Mouse (Mus musculus): ENCODE measurements around the gene Plcg2.

Plcg2 gene

DNA sequence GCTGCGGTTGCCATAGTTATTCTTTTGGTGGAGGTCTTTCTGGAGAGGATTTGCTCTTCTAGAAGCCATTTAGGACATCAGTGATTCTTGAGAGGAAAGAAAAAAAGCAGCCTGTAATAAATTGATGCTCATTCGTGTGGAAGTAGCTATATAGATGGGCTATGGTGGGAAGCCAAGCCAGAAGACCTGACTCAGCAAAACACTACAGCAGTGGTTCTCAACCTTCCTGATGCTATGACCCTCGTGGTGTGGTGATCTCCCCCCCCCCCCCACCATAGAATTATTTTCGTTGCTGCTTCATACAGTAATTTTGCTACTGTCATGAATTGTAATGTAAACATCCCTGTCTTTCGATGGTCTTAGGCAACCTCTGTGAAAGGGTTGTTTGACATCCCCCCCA is 134.4 kb downstream of the Plcg2 start:
- DNase-seq (ENCODE audit: inconsistent ontology term), result no peak

DNA sequence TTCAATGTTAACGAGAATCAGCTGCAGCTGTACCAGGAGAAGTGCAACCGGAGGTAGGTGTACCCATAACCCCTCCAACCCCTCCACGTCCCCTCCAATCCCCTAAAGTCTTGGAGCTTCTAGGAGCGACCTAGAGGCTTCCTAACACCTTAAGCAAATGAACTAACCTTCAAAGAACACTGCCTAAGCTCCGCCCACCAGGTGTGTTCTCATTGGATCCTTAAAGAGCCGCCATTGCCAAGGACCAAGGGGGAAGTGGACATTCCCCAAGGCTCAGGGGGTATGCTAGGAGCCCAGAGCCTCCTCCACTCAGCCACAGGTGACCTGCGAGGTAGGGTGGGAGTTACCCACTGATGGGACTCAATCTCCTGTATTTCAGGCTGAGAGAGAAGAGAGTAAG is 136.3 kb downstream of the Plcg2 start:
- no peak for DNase-seq (ENCODE audit: inconsistent ontology term)

DNA sequence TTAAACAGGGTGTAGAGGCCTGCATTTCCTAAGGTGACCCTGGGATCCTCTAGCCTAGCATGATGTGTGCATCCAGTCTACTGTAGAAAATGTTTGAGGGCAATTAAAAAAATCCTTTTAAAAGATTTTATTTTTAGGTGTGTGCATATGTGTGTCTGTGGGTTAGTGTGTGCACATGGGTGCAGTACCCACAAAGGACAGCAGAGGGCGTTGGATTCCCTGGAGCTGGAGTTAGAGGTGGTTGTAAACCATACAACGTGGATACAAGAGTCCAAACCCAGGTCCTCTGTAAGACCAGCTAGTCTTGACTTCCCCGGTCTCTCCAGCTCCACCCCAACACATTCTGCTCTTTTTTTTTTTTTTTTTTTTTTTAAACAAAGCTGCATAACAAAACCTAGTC is 139.4 kb downstream of the Plcg2 start:
- no peak for DNase-seq (ENCODE audit: inconsistent ontology term)

DNA sequence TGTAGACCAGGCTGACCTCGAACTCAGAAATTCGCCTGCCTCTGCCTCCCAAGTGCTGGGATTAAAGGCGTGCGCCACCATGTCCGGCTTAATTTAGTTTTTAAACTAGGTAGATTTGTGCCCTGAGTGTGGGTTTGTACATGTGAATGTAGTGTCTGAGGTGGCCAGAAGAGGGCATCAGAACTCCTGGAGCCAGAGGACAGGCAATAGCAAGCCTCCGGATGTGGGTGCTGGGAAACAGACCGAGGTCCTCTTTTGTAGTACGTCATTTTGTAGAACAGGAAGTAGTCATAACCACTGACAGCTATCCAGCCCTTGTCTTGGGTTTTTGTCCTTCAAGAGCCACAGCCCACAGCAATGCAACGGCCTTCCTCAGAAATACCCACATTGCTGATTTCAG is 141.5 kb downstream of the Plcg2 start:
- DNase-seq (ENCODE audit: inconsistent ontology term), result no peak

DNA sequence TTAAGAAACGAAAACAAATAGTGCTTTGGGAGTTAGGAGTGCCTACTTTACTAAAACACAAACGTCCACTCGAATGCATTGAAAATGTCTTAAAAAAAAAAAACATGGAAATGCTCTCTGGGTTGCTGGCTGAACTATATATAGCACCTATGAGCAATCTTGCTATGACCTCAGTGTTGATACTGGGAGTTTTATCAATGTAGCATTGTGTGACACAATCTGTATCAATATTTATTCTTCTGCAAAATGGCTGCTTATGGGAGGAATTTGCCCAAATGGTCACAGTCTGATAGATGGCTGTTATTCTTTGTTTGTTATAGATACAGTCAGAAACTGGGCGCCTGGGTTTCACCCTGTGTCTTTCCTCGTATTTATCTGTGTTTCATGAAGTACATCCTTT is 147.4 kb downstream of the Plcg2 start:
- no peak for DNase-seq (ENCODE audit: inconsistent ontology term)

DNA sequence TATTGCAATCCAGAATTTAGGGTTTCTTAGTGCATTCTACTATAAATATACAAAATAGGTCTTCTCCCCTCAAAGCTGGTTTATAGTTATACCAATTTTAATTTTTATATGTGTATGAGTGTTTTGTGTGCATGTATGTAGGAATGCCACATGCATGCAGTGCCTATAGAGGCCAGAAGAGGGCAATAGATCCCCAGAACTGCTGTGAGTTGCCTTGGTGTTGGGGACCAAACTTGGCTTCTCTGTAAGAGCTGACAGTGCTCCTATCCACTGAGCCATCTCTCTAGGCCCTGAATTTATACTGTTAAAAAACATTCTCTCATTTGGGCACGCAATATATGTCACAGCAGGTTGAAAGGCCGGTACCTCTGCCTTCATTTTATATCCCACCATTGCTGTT is 147.9 kb downstream of the Plcg2 start:
- peak; percentile 15 for DNase-seq (ENCODE audit: inconsistent ontology term)

DNA sequence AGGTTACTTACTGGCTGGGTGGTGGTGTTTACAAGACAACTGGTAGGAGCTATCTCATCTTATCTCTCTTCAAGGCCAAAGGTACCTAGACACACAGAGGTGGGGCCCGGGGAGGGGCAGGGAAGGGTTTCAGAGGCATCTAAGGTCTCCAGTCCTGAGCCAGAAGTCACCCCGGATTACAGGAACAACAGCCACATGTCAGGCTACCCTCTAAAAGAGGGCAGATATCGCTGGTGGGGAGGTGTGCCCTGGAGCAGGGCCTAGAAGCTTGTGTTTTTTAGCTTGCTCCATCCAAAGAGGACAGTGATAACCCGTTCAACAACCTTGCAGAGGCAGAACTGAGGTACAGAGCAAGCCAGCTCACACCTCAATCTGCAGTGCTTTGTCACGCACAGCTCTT is 148.3 kb downstream of the Plcg2 start:
- DNase-seq (ENCODE audit: inconsistent ontology term), result no peak

DNA sequence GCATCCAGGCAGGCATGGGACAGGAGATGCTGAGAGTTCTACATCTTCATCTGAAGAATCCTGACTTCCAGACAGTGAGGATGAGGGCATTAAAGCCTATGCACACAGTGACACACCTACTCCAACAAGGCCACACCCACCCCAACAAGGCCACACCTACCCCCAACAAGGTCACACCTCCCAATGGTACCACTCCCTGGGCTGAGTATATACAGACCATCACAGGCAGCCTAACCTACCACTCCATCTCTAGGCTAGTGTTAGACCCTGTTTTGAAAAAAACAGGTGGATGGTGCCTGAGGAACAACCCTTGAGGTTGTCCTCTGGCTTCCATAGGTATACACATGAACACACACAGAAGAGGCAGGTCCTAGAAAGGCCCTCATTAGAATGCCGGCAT is 154.2 kb downstream of the Plcg2 start:
- DNase-seq (ENCODE audit: inconsistent ontology term), result no peak

DNA sequence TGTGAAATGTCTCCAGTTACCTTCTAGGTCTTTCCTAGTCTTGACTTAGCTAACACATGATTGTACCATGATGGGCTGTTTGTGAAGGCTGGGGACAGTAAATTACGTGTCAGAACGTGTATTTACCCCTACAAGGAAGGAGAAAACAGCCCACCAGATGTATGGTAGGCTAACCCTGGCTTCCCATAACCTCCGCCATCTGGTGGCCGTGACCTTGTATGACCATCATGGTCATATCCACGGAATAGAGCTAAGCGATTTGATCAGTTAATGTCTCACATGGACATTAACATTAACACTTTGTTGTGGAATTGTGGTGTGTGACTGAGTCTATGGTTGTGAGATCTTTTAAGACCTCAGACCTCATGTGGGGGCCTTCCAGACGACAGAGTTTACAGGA is 160.9 kb downstream of the Plcg2 start:
- DNase-seq (ENCODE audit: inconsistent ontology term), result no peak

DNA sequence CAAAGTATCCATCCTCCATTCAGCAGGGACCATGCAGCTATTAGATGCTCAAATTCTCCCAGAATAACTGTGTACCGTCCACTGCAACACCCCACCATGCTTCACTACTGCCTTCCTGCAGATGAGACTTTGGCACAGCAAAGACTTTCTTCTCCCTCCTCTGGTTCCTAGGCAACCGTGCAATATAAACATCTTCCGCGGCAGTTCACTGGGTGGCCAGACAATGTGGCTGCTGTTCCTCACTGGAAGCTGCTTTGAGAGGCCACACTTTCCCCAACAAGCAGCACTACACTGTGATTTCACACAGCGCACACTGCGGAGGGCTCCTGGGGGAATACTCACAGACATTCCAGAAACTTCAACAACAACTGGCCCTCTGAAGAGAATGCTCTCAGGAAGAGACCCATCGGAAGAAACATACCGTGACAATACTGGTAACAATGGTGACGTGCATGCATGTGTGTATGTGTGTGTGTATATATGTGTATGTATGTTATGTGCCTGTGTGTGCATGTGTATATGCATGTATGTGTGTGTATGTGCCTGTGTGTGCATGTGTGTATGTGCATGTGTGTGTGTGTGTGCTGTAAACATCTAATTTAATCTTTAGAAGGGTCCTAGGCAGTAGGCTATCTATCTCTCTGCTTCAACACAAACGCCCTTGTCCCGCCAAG is 162.4 kb downstream of the Plcg2 start:
- DNase-seq (ENCODE audit: inconsistent ontology term), result peak; percentile 58

DNA sequence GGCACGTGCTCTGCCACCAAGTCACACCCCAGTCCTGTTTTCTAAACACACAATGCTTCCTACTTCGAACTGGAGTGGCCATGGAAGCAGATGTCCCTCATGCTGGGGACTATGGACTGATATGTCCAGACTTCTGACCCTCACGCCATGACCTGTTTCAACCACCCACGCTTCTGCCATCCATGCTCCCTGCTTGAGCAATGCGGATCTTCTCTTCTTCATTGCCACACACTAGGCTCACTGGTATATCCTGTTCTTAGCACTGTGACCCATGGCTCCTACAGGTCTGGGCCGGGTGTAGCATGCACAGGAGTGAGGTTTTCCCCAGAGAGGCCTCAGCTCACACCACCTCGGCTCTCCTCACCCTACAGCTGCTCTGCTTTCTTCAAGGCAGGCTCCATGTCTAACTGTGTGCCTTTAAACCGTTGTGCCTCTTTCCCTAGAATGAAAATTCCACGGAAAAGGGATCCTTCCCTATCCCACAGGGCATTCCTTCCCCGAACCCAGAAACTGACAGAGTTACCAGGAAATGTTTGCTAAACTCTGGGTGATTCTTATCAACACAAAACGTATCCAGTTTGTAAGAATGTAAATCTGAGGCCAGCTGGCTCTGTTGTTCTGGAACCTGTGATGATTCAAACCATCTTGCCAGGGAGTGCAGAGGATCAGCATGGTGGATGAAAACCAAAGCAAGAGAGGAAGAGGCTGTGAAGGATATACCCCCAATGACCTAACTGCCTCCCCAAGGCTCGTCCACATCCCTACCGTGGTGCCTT is 169.4 kb downstream of the Plcg2 start:
- no peak for DNase-seq (ENCODE audit: inconsistent ontology term)

DNA sequence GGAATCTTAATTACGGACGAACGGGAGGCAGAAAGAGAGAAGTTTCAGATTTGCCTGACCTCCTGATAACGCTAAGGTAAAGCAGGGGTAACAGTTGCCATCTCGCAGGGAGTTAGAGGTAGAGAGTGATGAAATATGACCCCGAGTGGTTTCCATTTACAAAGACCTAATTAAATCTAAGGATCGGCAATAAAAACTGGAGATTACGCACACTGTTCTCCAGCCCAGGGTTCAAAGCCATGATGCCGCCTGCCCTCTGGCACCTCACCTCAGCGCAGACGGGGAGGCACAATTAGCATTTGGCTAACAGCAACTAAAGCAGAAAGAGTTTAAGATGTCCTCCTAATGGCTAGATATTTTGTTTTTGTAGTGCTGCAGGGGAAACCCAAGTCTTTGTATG is 172.4 kb downstream of the Plcg2 start:
- DNase-seq (ENCODE audit: inconsistent ontology term), result no peak

DNA sequence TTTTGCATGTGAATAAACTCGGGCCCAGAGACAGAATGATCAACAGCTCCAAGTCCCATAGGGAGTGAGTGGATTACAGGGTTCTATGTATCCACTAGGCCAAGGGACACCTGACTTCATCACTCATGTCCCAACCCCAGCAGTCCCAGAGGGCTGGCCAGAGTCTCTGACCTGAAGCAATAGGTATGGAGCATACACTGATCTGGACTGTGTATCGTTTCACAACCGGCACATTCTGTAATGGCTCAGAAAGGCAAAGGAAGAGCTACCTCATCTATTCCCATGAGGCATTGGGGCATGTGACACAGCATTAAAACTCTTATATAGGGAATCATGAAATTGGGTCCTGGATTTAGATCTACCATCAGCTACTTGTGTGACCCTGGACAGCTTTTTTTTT is 174.5 kb downstream of the Plcg2 start:
- DNase-seq (ENCODE audit: inconsistent ontology term), result no peak

DNA sequence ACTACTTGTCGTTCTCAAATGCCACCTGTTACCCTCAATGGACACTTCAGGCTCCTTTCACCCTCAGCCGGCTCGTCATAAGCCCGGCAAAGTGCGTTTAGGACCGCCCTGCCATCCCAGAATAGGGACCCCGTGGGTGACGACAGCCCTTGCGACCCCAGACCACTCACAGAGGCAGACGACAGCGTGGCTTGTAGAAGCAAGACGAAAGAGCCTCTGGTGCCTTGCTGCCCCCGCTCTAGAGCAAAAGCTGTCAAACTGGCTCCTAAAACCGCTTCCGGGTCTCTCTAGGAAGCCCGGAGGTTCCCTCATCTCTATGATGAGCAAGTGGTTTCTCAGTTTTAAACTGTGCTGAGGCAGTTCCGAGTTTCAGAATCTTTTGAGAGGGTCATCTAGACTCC is 175.3 kb downstream of the Plcg2 start, which contains the start of gene Sdr42e1:
Gene Sdr42e1, minus strand, starts transcription at position 260 of the 401 bp plus-strand sequence.
- peak; percentile 73 for DNase-seq (ENCODE audit: inconsistent ontology term)

DNA sequence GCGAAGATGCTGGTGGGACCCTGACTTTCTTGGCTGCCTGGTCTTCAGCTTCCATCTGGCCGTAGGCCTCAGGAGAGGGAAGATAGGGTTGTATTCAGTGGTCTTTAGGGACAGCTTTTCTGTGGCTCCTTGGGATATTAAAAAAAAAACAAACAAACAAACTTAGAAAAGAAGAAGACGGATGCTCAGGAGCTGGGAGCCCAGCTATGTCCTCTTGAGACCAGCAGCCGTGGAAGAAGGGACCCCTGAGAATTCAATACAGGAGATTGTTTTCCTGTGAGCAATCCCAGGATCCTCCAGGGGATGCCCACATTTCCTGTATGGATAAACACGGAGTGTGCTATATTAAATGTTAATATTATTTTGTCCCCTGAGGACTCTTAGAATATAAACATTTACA is 177.1 kb downstream of the Plcg2 start:
- DNase-seq (ENCODE audit: inconsistent ontology term), result no peak

DNA sequence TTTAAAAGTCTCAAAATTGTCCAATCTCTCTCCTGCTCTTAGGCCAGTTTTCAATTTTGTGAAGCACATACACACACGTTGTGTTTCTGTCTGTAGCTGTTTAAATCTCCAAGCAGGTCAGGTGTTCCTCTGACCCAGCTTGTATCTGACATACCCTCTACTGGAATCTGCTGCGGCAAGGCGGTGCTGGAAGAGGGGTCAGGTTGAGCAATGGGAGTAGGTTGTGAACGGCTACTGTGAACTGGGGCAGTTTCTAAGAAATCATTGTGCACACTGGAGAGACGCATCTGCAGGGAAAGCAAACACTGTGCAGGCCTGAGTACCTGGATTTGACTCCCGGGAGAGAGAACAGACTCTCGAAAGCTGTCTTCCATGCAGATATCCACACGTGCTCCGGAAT is 178.4 kb downstream of the Plcg2 start:
- DNase-seq (ENCODE audit: inconsistent ontology term), result peak; percentile 50

DNA sequence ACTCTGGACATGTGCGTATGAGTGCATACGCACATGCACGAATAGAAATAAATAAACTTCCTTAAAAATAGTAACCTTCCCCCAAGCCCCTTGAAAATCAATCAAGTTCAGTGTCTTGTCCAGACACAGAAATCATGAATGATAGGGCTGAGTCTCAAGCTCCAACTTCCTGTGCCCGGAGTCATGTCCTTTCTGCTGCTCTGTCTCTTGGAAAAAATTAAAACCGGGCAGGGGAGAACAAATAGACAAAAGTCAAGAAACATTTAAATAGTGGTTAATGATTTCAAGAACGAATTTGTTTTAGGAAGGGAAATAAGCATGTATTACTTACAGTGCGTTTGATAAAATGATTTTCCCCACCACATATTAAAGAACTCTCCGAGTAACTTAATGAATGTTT is 178.9 kb downstream of the Plcg2 start:
- no peak for DNase-seq (ENCODE audit: inconsistent ontology term)

DNA sequence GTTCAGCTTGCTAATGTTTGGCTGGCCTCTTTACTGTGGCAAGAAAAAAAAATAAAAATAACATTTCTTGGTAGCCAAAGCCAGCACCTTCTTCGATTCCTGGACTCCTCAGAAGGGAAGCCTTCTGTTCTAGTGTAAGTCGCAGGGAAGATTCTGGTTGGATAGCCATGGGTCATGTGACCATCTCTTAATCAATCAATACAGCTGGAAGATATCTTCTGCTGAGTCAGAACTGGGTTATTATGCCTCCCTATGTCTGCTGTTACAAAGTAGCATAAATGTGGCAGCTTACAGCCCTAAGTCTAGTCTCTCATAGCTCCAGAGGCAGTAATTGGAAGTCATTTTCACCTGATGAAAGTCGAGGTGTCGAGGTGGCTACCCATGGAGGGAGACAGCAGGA is 180.6 kb downstream of the Plcg2 start:
- no peak for DNase-seq (ENCODE audit: inconsistent ontology term)

DNA sequence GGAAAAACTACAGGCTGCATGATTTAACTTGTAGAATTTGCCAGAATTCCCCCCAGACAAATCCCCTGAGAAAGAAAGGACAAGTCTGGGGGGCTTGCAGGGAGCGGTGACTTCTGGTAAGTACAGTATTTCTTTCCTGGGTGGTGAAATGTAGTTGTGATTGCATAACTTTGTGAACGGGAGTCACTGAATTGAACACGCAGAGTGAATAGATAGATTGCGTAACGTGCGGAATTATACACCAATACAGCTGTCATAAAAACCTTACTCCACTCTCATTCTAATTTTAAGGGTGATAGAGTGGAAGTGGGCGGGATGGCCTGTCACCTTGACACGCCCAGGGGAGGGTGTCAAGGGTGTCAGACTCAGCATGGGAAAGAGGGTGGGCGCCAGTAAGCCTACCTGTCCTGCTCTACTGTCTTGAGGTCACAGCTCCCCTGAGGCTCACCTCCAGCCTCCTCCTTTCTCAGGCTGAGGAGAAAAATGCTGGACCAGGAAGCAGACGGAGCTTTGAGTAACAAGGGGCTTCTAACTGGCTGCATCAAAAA is 185.9 kb downstream of the Plcg2 start:
- DNase-seq (ENCODE audit: inconsistent ontology term), result no peak

DNA sequence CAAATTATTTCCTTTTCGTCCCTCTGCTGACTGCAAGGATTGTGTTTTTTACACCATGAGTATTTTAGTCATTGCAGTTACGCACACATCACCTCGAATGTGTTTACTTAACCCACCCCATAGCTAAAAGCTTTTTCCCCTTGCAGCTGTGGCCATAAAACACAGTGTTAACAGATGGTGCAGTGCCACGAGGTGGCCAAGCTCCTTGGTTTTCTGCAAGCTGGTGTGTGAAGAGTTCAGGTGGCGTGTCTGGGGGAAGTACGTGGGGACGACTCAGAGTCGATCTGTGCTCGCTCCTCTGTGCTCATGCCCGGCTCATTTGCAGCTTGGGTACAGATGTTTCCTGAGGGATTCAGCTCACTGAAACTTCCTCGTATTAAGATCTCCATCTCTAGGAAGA is 186.4 kb downstream of the Plcg2 start:
- DNase-seq (ENCODE audit: inconsistent ontology term), result no peak

Data from Muller cell, postnatal 12 days (primary cell).